Mouse (Mus musculus) megakaryocyte, embryonic 14.5 days (primary cell): ENCODE results near the gene Krit1. TPM values are rescaled to one million over a fixed set of nuclear protein-coding genes. Genes with fewer than 3 reads are reported as not detected.
"Not testable (repeated sequence)": the region's sequence is repeated elsewhere in the genome, so short reads cannot be mapped to it uniquely, and the experiment has no call there.

ENCODE experiments used
- H3K27me3 ChIP-seq: replicated peaks from 2 replicates; pipeline ENCODE3; 2012; ENCODE audit warnings: inconsistent platforms
- H3K36me3 ChIP-seq: replicated peaks from 2 replicates; pipeline ENCODE3; 2012; ENCODE audit warnings: low read length, inconsistent platforms, mixed read lengths
- H3K4me1 ChIP-seq: 2 replicates; pipeline ENCODE4 v1.6.1; 2012; ENCODE audit warnings: inconsistent platforms
- H3K4me3 ChIP-seq: replicated peaks from 2 replicates; pipeline ENCODE3; 2012; ENCODE audit warnings: moderate library complexity, mild to moderate bottlenecking, inconsistent platforms
- H3K9me3 ChIP-seq: 2 replicates; pipeline ENCODE4 v1.6.1; 2012; ENCODE audit warnings: inconsistent platforms
- FLI1 ChIP-seq: IDR thresholded peaks from 2 replicates; pipeline ENCODE4 v1.6.1; 2012; ENCODE audit warnings: low read length, inconsistent platforms, mixed read lengths
- GATA1 ChIP-seq: IDR thresholded peaks from 3 replicates; pipeline ENCODE4 v1.6.1; 2012; ENCODE audit warnings: mixed read lengths, low read length, inconsistent platforms, borderline replicate concordance
- polyA plus RNA-seq: library from polyadenylated mRNA; stranded (reverse); fragments of >175 nt; gene quantifications from 2 replicates; pipeline ENCODE4 v1.2.3, GENCODE M21; 2012; ENCODE audit warnings: low replicate concordance; ENCODE audit not compliant: insufficient read depth

The Krit1 gene
- polyA plus RNA-seq, 1 experiment, result 2.0 TPM

DNA sequence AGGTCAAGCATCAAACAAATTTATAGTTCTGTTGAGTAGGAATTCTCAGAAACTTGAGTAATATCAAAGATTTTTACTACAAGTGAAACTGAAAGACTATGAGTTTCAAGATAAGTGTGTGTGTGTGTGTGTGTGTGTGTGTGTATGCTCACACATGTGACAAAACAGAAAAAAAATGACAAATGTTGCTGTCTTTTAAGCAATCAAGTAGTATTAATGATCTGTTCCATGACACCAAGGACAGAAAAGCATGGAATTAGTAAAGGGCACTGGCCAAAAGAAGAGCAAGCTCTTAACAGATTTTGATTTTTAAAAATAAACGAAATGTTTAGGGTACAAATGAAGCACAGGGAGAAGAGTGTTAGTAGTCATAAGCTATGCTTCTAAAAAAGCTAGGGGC is 2.9 kb upstream of the Krit1 start:
- peaks cover 11% of the 10 kb centered on the region for H3K36me3 ChIP-seq
- H3K27me3 ChIP-seq, result no peaks in the 10 kb centered on the region
- H3K9me3 ChIP-seq, result no peaks in the 10 kb centered on the region
- no peak overlapping the region for H3K4me3 ChIP-seq
- no peak for TF ChIP-seq FLI1
- TF ChIP-seq GATA1, result no peak
- peaks cover 43% of the 10 kb centered on the region for H3K4me1 ChIP-seq

DNA sequence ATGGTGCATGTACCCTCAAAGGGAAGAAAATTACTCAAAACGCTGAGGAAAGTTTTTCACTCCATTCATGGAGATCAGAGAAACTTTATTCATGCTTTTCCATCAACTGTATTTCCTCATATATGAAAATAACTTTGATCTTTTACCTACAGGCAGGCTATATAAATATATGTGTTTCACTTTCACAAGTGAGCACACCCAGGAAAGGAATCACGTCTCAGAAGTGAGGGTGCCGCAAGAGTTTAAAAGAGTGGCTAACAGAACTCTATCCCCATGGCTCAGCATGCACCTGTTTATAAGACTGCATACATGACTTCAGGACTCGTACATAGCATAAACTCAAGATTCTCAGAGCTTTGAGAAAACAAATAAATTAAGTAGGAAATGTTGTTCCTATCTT is 2.1 kb upstream of the Krit1 start:
- H3K4me1 ChIP-seq, result peaks cover 41% of the 10 kb centered on the region
- peaks cover 10% of the 10 kb centered on the region for H3K36me3 ChIP-seq
- H3K27me3 ChIP-seq, result no peaks in the 10 kb centered on the region
- no peaks in the 10 kb centered on the region for H3K9me3 ChIP-seq
- TF ChIP-seq FLI1 (no peak), GATA1 (no peak)
- peak overlapping the region; percentile 98 for H3K4me3 ChIP-seq

DNA sequence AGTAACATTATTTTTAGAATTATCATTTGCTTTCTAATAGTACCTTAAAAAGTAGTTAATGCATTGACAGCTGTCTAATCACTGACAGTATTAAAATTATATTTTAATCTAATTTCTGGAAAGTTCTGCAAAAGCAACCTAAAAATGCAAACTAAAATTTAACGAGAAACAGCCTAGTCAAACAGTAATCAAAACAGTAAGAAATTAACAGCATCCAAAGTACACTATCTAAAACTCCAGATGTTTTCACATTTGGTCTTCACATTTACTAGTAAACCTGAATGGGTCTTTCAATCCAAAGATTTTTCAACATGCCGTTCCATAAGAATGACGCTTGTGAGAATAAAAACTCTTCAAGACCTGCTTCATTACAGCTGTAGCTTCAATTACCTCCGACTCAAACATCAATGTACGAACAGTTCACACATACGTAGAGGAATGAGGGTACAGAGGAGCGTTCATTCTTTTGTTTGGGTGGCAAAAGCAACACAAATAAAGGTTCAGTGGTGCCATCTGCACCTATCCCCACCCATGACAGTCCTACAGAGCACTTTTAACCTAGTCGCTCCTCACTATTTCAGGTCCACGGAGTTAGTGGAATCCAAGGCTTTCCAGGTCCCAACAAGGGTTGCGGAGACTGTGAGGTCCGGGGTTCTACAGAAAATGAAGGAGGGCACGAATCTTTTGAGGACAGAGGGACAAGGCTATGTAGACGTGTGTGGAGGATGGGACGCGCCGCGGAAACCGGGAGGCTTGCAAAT is 1.1 kb upstream of the Krit1 start:
- H3K4me1 ChIP-seq, result peaks cover 38% of the 10 kb centered on the region; the same call in 1 of the 2 replicates
- no peaks in the 10 kb centered on the region for H3K9me3 ChIP-seq
- peaks cover 14% of the 10 kb centered on the region for H3K36me3 ChIP-seq
- no peaks in the 10 kb centered on the region for H3K27me3 ChIP-seq
- H3K4me3 ChIP-seq, result peak overlapping the region; percentile 98
- TF ChIP-seq GATA1, result no peak
- TF ChIP-seq FLI1, result no peak

DNA sequence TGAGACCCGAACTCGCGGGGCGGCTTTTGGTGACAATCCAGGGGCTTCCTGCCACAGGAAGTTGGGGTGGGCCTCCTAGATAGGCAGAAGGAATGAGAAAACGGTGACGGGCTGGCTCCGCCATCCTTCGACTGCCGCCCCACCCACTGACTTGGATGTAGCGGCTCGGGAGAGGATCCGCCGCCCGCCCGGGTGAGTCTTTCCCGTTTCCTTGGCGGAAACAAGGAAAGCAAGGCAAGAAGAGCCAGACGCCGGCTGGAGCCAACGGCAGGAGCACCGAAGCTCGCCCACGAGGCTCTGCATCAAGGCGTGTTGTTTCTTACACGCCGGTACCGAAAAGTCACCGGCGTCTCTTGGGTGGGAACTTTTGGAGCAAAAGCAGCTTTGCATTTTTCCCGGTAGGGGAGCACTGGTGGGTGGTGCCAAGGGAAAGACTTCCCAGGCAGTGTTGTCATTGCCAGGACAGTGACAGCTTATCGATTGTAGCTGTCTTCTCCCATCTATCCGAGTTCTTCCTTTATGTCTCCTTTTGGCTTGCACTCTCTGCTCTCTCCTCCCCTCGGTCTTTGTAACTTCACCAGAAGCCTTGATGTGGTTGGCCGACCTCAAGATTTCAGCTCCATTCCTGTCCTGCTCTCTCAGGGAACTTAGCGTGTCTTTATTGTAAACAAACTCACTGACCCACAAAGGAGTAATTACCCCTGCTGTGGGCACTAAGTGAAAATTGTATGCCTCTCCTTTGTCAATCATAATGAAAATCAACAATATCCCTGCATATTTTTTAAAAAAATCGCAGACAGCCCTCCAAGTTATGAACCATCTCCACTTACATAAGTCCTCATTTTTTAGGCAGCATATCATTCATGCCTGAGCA is 545 bp downstream of the Krit1 start:
- TF ChIP-seq GATA1 (no peak), FLI1 (no peak)
- Histone ChIP-seq H3K27me3 (no peaks in the 10 kb centered on the region), H3K4me3 (peak overlapping the region; percentile 98), H3K9me3 (no peaks in the 10 kb centered on the region), H3K36me3 (peaks cover 30% of the 10 kb centered on the region), H3K4me1 (peaks cover 47% of the 10 kb centered on the region; the same call in 1 of the 2 replicates)

DNA sequence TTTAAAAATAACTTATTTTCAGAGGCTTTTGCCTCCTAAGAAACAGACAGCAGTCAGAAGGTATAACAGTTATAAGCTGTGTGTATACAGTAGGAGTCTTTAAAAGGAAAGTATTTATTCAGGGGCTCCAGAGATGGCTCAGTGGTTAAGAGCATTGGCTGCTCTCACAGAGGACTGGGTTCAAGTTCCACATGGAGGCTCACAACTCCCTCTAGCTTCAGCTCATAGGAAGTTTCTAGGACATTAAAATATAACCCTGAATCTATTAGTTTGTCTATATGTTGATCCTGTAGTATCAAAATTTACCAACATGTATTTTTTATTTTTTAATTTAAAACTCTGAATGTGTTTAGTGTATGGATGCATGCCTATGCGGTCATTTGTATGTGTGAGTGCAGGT is 5.5 kb downstream of the Krit1 start:
- Histone ChIP-seq H3K36me3 (peaks cover 67% of the 10 kb centered on the region), H3K9me3 (no peaks in the 10 kb centered on the region), H3K27me3 (no peaks in the 10 kb centered on the region), H3K4me1 (peaks cover 21% of the 10 kb centered on the region; the same call in 1 of the 2 replicates), H3K4me3 (no peak overlapping the region)
- TF ChIP-seq GATA1, result no peak
- TF ChIP-seq FLI1, result no peak

DNA sequence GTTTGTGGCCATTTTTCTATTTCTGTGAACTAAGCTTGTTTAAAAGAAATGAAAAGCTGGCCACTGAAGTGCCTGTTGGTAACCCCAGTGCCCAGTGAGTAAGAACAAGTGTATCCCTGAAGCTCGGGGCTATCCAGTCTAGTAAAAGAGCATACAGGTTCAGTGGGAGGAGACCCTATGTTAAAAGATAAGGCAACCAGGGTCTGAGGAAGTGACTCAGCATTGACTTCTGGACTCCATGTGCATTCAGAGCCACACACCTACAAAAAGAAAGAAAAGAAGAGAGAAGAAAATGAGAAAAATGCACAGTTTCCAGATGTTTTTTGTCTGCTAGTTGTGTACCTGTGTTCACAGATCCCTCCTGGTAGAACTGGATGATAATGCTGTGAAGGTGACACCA is 31.1 kb downstream of the Krit1 start:
- no peak for TF ChIP-seq FLI1
- no peak for TF ChIP-seq GATA1
- no peaks in the 10 kb centered on the region for H3K9me3 ChIP-seq
- peaks cover 89% of the 10 kb centered on the region for H3K36me3 ChIP-seq
- peaks cover 10% of the 10 kb centered on the region for H3K4me1 ChIP-seq
- no peak overlapping the region for H3K4me3 ChIP-seq
- no peaks in the 10 kb centered on the region for H3K27me3 ChIP-seq

DNA sequence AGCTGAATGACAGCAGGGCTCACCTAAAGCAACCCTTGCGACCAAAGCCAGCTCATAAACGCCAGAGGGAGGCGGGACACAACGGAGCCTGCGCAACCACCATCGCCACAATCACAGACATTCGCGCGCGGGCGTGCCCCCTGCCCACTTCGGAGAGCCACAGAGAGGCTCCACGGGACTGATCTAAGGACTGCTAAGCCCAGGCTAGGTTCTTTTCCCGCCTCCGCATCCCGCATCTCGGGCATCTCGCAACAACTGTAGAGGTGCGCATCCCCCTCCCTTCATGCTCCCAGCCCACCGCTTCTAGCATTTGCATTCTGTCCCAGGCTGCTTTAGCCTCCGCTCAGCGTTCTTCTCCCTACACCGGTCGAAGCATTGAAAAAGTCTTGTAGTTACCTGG is 42.0 kb downstream of the Krit1 start, which contains the start of gene Lrrd1:
Gene Lrrd1, plus strand, starts transcription at position 148 of the 400 bp plus-strand sequence.
- Histone ChIP-seq H3K9me3 (peaks cover 5% of the 10 kb centered on the region), H3K4me1 (no peaks in the 10 kb centered on the region), H3K4me3 (no peak within 1 kb of the TSS), H3K36me3 (peaks cover 52% of the 10 kb centered on the region), H3K27me3 (peaks cover 3% of the 10 kb centered on the region)
- no peak for TF ChIP-seq GATA1
- no peak for TF ChIP-seq FLI1

DNA sequence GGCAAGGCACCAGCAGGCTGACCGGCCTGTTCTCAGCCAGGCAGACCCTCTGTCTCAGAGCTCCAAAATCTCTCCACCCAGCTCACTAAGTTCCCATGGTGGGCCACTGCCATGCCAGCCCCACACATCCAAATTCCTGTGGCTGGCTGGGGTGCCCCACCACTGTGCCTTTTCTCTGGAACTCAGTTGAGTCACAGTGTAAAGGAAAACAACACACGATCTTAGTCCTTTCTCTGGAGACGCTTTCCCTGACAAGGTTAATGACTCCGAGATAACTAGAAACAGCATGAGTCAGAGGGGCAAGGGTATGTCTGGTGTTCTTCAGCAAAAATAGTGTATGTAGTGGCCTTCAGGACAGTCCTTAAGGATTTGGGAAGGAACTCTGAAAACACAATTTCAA is 67.2 kb downstream of the Krit1 start:
- peaks cover 5% of the 10 kb centered on the region for H3K9me3 ChIP-seq
- H3K4me3 ChIP-seq, result no peak overlapping the region
- H3K36me3 ChIP-seq, result no peaks in the 10 kb centered on the region
- peaks cover 10% of the 10 kb centered on the region; the same call in 1 of the 2 replicates for H3K4me1 ChIP-seq
- H3K27me3 ChIP-seq, result no peaks in the 10 kb centered on the region
- no peak for TF ChIP-seq GATA1

DNA sequence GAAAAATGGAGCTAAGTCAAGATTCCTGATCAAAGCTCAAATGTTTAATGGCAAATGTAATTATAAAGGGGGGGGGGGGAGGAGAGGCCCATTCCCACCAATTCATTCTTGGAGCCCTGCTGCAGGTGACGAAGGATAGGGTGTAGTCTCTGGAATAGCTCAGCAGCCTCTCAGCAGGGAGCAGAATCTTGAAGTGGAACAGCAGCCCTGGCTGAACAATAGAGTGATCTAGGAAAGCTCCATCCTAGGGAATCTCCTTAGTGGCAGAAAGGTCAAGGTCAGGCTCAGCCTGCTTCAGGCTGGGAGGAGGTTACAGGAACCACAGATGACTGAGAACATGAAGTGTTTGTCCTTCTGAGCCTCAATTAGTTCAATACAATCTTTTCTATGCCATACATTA is 69.4 kb downstream of the Krit1 start:
- TF ChIP-seq GATA1 (no peak), FLI1 (no peak)

DNA sequence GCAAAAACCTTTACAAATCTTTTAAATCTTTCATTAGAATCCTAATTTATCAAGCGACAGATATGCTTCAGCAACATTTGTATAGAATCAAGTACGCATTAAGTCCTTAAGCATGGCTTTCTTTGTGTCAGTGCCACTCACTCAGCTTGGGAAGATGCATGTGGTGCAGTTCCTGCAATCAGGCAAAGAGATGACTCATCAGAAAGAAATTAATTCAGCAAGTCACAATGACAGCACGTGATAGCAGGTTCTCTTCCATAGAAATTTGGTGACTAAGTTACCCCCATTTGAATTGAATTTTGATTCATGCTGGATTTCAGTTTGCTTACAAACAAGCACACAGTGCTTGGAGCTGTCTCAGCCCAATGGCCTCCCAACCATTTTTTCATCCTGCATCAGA is 70.5 kb downstream of the Krit1 start:
- TF ChIP-seq FLI1, result no peak
- no peak for TF ChIP-seq GATA1
- Histone ChIP-seq H3K4me1 (peaks cover 10% of the 10 kb centered on the region; the same call in 1 of the 2 replicates), H3K27me3 (no peaks in the 10 kb centered on the region), H3K9me3 (peaks cover 5% of the 10 kb centered on the region), H3K36me3 (no peaks in the 10 kb centered on the region), H3K4me3 (no peak overlapping the region)

More for the DNA sequence above, 69.4 kb downstream of the Krit1 start:
- Histone ChIP-seq H3K4me1 (peaks cover 10% of the 10 kb centered on the region; the same call in 1 of the 2 replicates), H3K27me3 (no peaks in the 10 kb centered on the region), H3K4me3 (no peak overlapping the region), H3K9me3 (peaks cover 5% of the 10 kb centered on the region), H3K36me3 (no peaks in the 10 kb centered on the region)

DNA sequence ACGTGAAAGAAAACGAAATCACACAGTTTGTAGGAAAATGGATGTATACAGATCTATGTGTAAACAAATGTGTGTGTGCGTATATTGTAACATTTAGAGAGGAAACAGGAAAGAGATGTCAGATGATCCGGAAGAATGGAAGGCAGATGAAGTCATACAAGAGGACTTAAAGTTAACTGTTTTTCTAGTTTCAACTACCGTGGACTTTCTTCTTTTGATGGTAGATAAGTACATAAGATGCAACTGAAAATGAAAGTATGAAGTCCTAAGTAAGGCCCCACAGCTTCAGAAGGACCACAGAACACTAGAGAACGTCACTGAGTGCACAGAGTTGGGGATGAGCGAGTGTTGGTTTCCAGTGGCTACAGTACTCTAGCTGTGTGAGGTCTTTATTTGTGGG is 83.9 kb downstream of the Krit1 start:
- H3K36me3 ChIP-seq, H3K4me1 ChIP-seq, H3K27me3 ChIP-seq, H3K4me3 ChIP-seq, H3K9me3 ChIP-seq: not testable (repeated sequence)
